Mouse (Mus musculus) lung, embryonic 16.5 days (tissue): ENCODE results near the gene Gm10972. TPM values are rescaled to one million over a fixed set of nuclear protein-coding genes. Genes with fewer than 3 reads are reported as not detected.

Experiments
- ATAC-seq: fragments of 200-750 bp; cut with Nextera tagmentation; 2 replicates; pipeline ENCODE4 v1.8.0; 2017; ENCODE audit warnings: low read depth, mild to moderate bottlenecking, moderate library complexity
- H3K27ac ChIP-seq: fragments of 300-500 bp; sonication (generic); 2 replicates; pipeline ENCODE4 v1.5.1; 2014; ENCODE audit warnings: mild to moderate bottlenecking, control low read depth, low read length
- H3K27me3 ChIP-seq: fragments of 300-500 bp; sonication (generic); 2 replicates; pipeline ENCODE4 v1.6.1; 2014; ENCODE audit warnings: low read depth, low read length, mixed read lengths; ENCODE audit not compliant: control insufficient read depth, insufficient read depth
- H3K36me3 ChIP-seq: fragments of 300-500 bp; sonication (generic); 2 replicates; pipeline ENCODE4 v1.6.1; 2014; ENCODE audit warnings: low read length; ENCODE audit not compliant: control insufficient read depth, insufficient read depth
- H3K4me1 ChIP-seq: fragments of 300-500 bp; sonication (generic); replicated peaks from 2 replicates; pipeline ENCODE4 v1.6.1; 2014; ENCODE audit warnings: low read length, mixed read lengths; ENCODE audit not compliant: control insufficient read depth, insufficient read depth
- H3K4me2 ChIP-seq: fragments of 300-500 bp; sonication (generic); 2 replicates; pipeline ENCODE4 v1.6.1; 2014; ENCODE audit warnings: low read depth, low read length, control low read depth
- H3K4me3 ChIP-seq: fragments of 300-500 bp; sonication (generic); 2 replicates; pipeline ENCODE4 v1.5.1; 2014; ENCODE audit warnings: mild to moderate bottlenecking, low read length, control low read depth
- H3K9ac ChIP-seq: fragments of 300-500 bp; sonication (generic); 2 replicates; pipeline ENCODE4 v1.6.1; 2014; ENCODE audit warnings: low read length, control low read depth
- H3K9me3 ChIP-seq: fragments of 300-500 bp; sonication (generic); 2 replicates; pipeline ENCODE4 v1.6.1; 2016; ENCODE audit warnings: low read length; ENCODE audit not compliant: control insufficient read depth
- WGBS: fragments of 180-500 bp; shearing (Covaris S2); extraction: QIAGEN DNeasy Blood & Tissue Kit; methylation state at CpG from one replicate; pipeline ENCODE4 v1.1.7; 2014; 5-methylcytosine and 5-hydroxymethylcytosine counted together
- polyA plus RNA-seq: library from polyadenylated mRNA; unstranded; fragments of >200 nt; fragmentation: Nextera tagmentation; extraction: Ambion mirVana; gene quantifications from 2 replicates; pipeline ENCODE4 v1.2.1, GENCODE M21; 2015

Gm10972 gene
- polyA plus RNA-seq, 1 experiment from 2014 or later = not detected

- no peaks in the 10 kb centered on the region for H3K27me3 ChIP-seq
- ATAC-seq = no peak
- WGBS = 63% methylated on average over 7 of the region's 7 CpGs
- no peak overlapping the region for H3K4me2 ChIP-seq
- no peaks in the 10 kb centered on the region for H3K9me3 ChIP-seq
- H3K36me3 ChIP-seq = no peaks in the 10 kb centered on the region
- no peak overlapping the region for H3K27ac ChIP-seq
- H3K4me1 ChIP-seq = no peaks in the 10 kb centered on the region
- no peak overlapping the region for H3K4me3 ChIP-seq
- no peak overlapping the region for H3K9ac ChIP-seq
These were observed 29.5 kb upstream of the Gm10972 start for GRCm38 (mm10) chr3:94613258-94613878.

GRCm38 (mm10) chr3:94616717-94617116 lies 26.2 kb upstream of the Gm10972 start:
- Histone ChIP-seq H3K9ac (no peak overlapping the region), H3K27me3 (no peaks in the 10 kb centered on the region), H3K4me2 (no peak overlapping the region), H3K4me3 (no peak overlapping the region), H3K36me3 (no peaks in the 10 kb centered on the region), H3K4me1 (no peaks in the 10 kb centered on the region), H3K27ac (no peak overlapping the region), H3K9me3 (no peaks in the 10 kb centered on the region)
- no peak for ATAC-seq
- 83% methylated on average over 4 of the region's 4 CpGs for WGBS

- Histone ChIP-seq H3K4me3 (no peak overlapping the region), H3K9me3 (no peaks in the 10 kb centered on the region), H3K36me3 (no peaks in the 10 kb centered on the region), H3K27ac (peak overlapping the region; percentile 76), H3K9ac (no peak overlapping the region), H3K4me2 (no peak overlapping the region), H3K4me1 (peaks cover 7% of the 10 kb centered on the region; the same call in 1 of the 2 replicates), H3K27me3 (no peaks in the 10 kb centered on the region)
- WGBS = 46% methylated on average over 11 of the region's 11 CpGs
- ATAC-seq = peak; percentile 94
These were observed 21.0 kb upstream of the Gm10972 start for GRCm38 (mm10) chr3:94621740-94622507.

- H3K27me3 ChIP-seq = no peaks in the 10 kb centered on the region
- 0 out of 2 replicates have a peak, but pooled peaks have one; percentile 10 for ATAC-seq
- H3K27ac ChIP-seq = peak overlapping the region; percentile 76
- no peak overlapping the region for H3K4me2 ChIP-seq
- no peak overlapping the region for H3K9ac ChIP-seq
- H3K9me3 ChIP-seq = no peaks in the 10 kb centered on the region
- no peak overlapping the region for H3K4me3 ChIP-seq
- peaks cover 7% of the 10 kb centered on the region; the same call in 1 of the 2 replicates for H3K4me1 ChIP-seq
- no peaks in the 10 kb centered on the region for H3K36me3 ChIP-seq
- WGBS = 75% methylated on average over 10 of the region's 10 CpGs
These were observed 20.4 kb upstream of the Gm10972 start for GRCm38 (mm10) chr3:94622550-94622949.

GRCm38 (mm10) chr3:94624281-94624680 lies 18.6 kb upstream of the Gm10972 start:
- ATAC-seq = no peak
- WGBS = 85% methylated on average over 4 of the region's 4 CpGs

GRCm38 (mm10) chr3:94628712-94629111 lies 14.2 kb upstream of the Gm10972 start:
- Histone ChIP-seq H3K4me3 (no peak overlapping the region), H3K4me1 (no peaks in the 10 kb centered on the region), H3K27ac (no peak overlapping the region), H3K36me3 (no peaks in the 10 kb centered on the region), H3K27me3 (no peaks in the 10 kb centered on the region), H3K9ac (no peak overlapping the region), H3K4me2 (no peak overlapping the region), H3K9me3 (no peaks in the 10 kb centered on the region)
- whole genome bisulfite sequencing = 88% methylated on average over 5 of the region's 5 CpGs
- no peak for ATAC-seq

More at GRCm38 (mm10) chr3:94624281-94624680, 18.6 kb upstream of the Gm10972 start:
- H3K27me3 ChIP-seq = no peaks in the 10 kb centered on the region
- H3K27ac ChIP-seq = no peak overlapping the region
- peaks cover 7% of the 10 kb centered on the region; the same call in 1 of the 2 replicates for H3K4me1 ChIP-seq
- H3K4me2 ChIP-seq = no peak overlapping the region
- no peak overlapping the region for H3K4me3 ChIP-seq
- no peaks in the 10 kb centered on the region for H3K9me3 ChIP-seq
- no peaks in the 10 kb centered on the region for H3K36me3 ChIP-seq
- no peak overlapping the region for H3K9ac ChIP-seq

GRCm38 (mm10) chr3:94629876-94630275 lies 13.0 kb upstream of the Gm10972 start:
- no peaks in the 10 kb centered on the region for H3K4me1 ChIP-seq
- H3K27me3 ChIP-seq = no peaks in the 10 kb centered on the region
- H3K4me3 ChIP-seq = no peak overlapping the region
- no peak overlapping the region for H3K9ac ChIP-seq
- ATAC-seq = no peak
- H3K9me3 ChIP-seq = no peaks in the 10 kb centered on the region
- no peak overlapping the region for H3K27ac ChIP-seq
- WGBS = 77% methylated on average over 3 of the region's 3 CpGs
- no peak overlapping the region for H3K4me2 ChIP-seq
- no peaks in the 10 kb centered on the region for H3K36me3 ChIP-seq

- Histone ChIP-seq H3K4me1 (peaks cover 10% of the 10 kb centered on the region), H3K27ac (peak overlapping the region; percentile 75), H3K9ac (no peak overlapping the region), H3K4me2 (no peak overlapping the region), H3K4me3 (no peak overlapping the region), H3K27me3 (no peaks in the 10 kb centered on the region), H3K9me3 (no peaks in the 10 kb centered on the region), H3K36me3 (no peaks in the 10 kb centered on the region)
- peak; percentile 86 for ATAC-seq
- 12% methylated on average over 6 of the region's 6 CpGs for WGBS
These were observed 6.1 kb downstream of the Gm10972 start for GRCm38 (mm10) chr3:94648755-94649590.

GRCm38 (mm10) chr3:94650409-94650808 lies 7.5 kb downstream of the Gm10972 start:
- H3K9ac ChIP-seq = no peak overlapping the region
- H3K4me1 ChIP-seq = peaks cover 10% of the 10 kb centered on the region
- H3K9me3 ChIP-seq = no peaks in the 10 kb centered on the region
- H3K27me3 ChIP-seq = no peaks in the 10 kb centered on the region
- peak; percentile 82 for ATAC-seq
- H3K36me3 ChIP-seq = no peaks in the 10 kb centered on the region
- peak overlapping the region; percentile 22; the same call in 1 of the 2 replicates for H3K4me2 ChIP-seq
- no peak overlapping the region for H3K4me3 ChIP-seq
- 68% methylated on average over 7 of the region's 7 CpGs for WGBS
- peak overlapping the region; percentile 75 for H3K27ac ChIP-seq
